Mouse (Mus musculus): Measurements from ENCODE around the gene Pim1. TPM values are rescaled to one million over a fixed set of nuclear protein-coding genes. Genes with fewer than 3 reads are reported as not detected.

Gene Pim1
- 78.8 TPM for polyA plus RNA-seq (2014; fragmentation: Illumina TruSeq; extraction: RNeasy Lipid Tissue Mini Kit (QIAGEN cat#74804); ENCODE audit: low read depth, low replicate concordance)

GRCm38 (mm10) chr17:29490713-29491581 is at the start of gene Pim1:
Pim1 (plus strand) TSS chr17:29490753.

Other genes with a start within 250 kb of the Pim1 start
- gene Ppil1, start 226.6 kb upstream of the Pim1 start, polyA plus RNA-seq (2014; fragmentation: Illumina TruSeq; extraction: RNeasy Lipid Tissue Mini Kit (QIAGEN cat#74804); ENCODE audit: low read depth, low replicate concordance): 13.9 TPM
- gene BC004004, start 222.0 kb upstream of the Pim1 start, polyA plus RNA-seq (2014; fragmentation: Illumina TruSeq; extraction: RNeasy Lipid Tissue Mini Kit (QIAGEN cat#74804); ENCODE audit: low read depth, low replicate concordance): 103 TPM
- not detected for gene Pi16, start 173.1 kb upstream of the Pim1 start, polyA plus RNA-seq (2014; fragmentation: Illumina TruSeq; extraction: RNeasy Lipid Tissue Mini Kit (QIAGEN cat#74804); ENCODE audit: low read depth, low replicate concordance)
- 8.9 TPM for gene Mtch1, start 142.8 kb upstream of the Pim1 start, polyA plus RNA-seq (2014; fragmentation: Illumina TruSeq; extraction: RNeasy Lipid Tissue Mini Kit (QIAGEN cat#74804); ENCODE audit: low read depth, low replicate concordance)
- gene Fgd2, start 129.8 kb upstream of the Pim1 start, polyA plus RNA-seq (2014; fragmentation: Illumina TruSeq; extraction: RNeasy Lipid Tissue Mini Kit (QIAGEN cat#74804); ENCODE audit: low read depth, low replicate concordance): not detected
- not detected for gene Gm17657, start 58.9 kb downstream of the Pim1 start, polyA plus RNA-seq (2014; fragmentation: Illumina TruSeq; extraction: RNeasy Lipid Tissue Mini Kit (QIAGEN cat#74804); ENCODE audit: low read depth, low replicate concordance)
- gene Tbc1d22b, start 59.0 kb downstream of the Pim1 start, polyA plus RNA-seq (2014; fragmentation: Illumina TruSeq; extraction: RNeasy Lipid Tissue Mini Kit (QIAGEN cat#74804); ENCODE audit: low read depth, low replicate concordance): 5.7 TPM
- gene Tmem217, start 61.6 kb downstream of the Pim1 start, polyA plus RNA-seq (2014; fragmentation: Illumina TruSeq; extraction: RNeasy Lipid Tissue Mini Kit (QIAGEN cat#74804); ENCODE audit: low read depth, low replicate concordance): not detected
- gene Rnf8, start 124.0 kb downstream of the Pim1 start, polyA plus RNA-seq (2014; fragmentation: Illumina TruSeq; extraction: RNeasy Lipid Tissue Mini Kit (QIAGEN cat#74804); ENCODE audit: low read depth, low replicate concordance): 37.3 TPM
- 1.4 TPM for gene Gm28043, start 124.1 kb downstream of the Pim1 start, polyA plus RNA-seq (2014; fragmentation: Illumina TruSeq; extraction: RNeasy Lipid Tissue Mini Kit (QIAGEN cat#74804); ENCODE audit: low read depth, low replicate concordance)
- gene Cmtr1, start 169.8 kb downstream of the Pim1 start, polyA plus RNA-seq (2014; fragmentation: Illumina TruSeq; extraction: RNeasy Lipid Tissue Mini Kit (QIAGEN cat#74804); ENCODE audit: low read depth, low replicate concordance): 21.8 TPM
- gene Ccdc167, start 226.3 kb downstream of the Pim1 start, polyA plus RNA-seq (2014; fragmentation: Illumina TruSeq; extraction: RNeasy Lipid Tissue Mini Kit (QIAGEN cat#74804); ENCODE audit: low read depth, low replicate concordance): 4.0 TPM